Mouse (Mus musculus): ENCODE results near the gene Tbrg1. TPM values are rescaled to one million over a fixed set of nuclear protein-coding genes. Genes with fewer than 3 reads are reported as not detected.

Gene Tbrg1
- total RNA-seq, 2 experiments from 2014 or later, result 53.4 to 55.6 TPM

Other genes starting within 250 kb of the Tbrg1 start
- gene Robo3, start 224.1 kb downstream of the Tbrg1 start, total RNA-seq (2021), result 10 to 100 TPM; 14.9 to 22.8 TPM
- 10 to 100 TPM; 24.5 to 29.1 TPM for gene Msantd2, start 168.0 kb downstream of the Tbrg1 start, total RNA-seq (2021)
- 10 to 100 TPM; 30.3 to 31.5 TPM for gene Esam, start 129.2 kb downstream of the Tbrg1 start, total RNA-seq (2021)
- 1 to 10 TPM; 2.4 to 4.8 TPM for gene Vsig2, start 118.1 kb downstream of the Tbrg1 start, total RNA-seq (2021)
- gene Nrgn, start 104.4 kb downstream of the Tbrg1 start, total RNA-seq (2021), result 1,000 to 10,000 TPM; 1,430 to 1,457 TPM
- 10 to 100 TPM; 10.9 to 12.0 TPM for gene Siae, start 101.6 kb downstream of the Tbrg1 start, total RNA-seq (2021)
- 1 to 10 TPM; 2.2 TPM for gene Spa17, start 43.6 kb downstream of the Tbrg1 start, total RNA-seq (2021)
- not detected for gene Panx3, start 11.9 kb upstream of the Tbrg1 start, total RNA-seq (2021)
- not detected for gene Olfr160, start 58.9 kb upstream of the Tbrg1 start, total RNA-seq (2021)
- not detected for gene Olfr874, start 87.8 kb upstream of the Tbrg1 start, total RNA-seq (2021)
- not detected for gene Olfr875, start 114.5 kb upstream of the Tbrg1 start, total RNA-seq (2021)
- not detected for gene Olfr876, start 145.7 kb upstream of the Tbrg1 start, total RNA-seq (2021)
- not detected for gene Olfr877, start 197.0 kb upstream of the Tbrg1 start, total RNA-seq (2021)
- not detected for gene Olfr145, start 239.4 kb upstream of the Tbrg1 start, total RNA-seq (2021)

All from layer of hippocampus, postnatal 10 days (tissue).